Mouse (Mus musculus) right cerebral cortex, postnatal 4 days (tissue): ENCODE data around the gene Evl.
"Not testable (repeated sequence)": the region's sequence is repeated elsewhere in the genome, so short reads cannot be mapped to it uniquely, and the experiment has no call there.

Experiments
- DNase-seq: peaks from one replicate; pipeline ENCODE4 v3.0.0-alpha.2; 2022

Evl gene

GRCm38 (mm10) chr12:108700037-108700436, 145.5 kb downstream of the Evl start:
- DNase-seq: no peak

- no peak for DNase-seq
Measured at GRCm38 (mm10) chr12:108701221-108701620, 146.7 kb downstream of the Evl start.

DNA sequence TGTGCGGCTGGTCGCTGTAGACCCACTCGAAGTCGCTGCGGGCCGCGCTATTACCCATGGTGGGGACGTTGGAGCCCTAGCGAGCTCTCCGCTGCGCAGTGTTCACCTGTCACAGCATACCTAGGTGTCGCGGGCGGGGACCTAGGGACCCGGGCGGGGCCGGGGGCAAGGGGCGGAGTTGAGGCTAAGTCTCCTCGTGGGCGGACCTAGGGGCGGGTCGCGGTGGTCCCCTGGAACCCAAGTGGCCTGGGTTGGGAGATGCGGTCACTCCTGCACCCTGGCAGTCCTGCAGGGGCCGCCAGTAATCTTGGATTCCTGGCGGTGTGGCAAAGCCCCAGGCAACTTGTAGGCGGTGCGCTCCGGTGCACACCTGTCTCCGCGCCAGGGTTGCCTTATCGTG, 147.7 kb downstream of the Evl start, which contains the start of gene Degs2:
Gene Degs2, minus strand, starts transcription at position 131 of the 400 bp plus-strand sequence.
- DNase-seq: no peak

- DNase-seq: no peak
Measured at GRCm38 (mm10) chr12:108705486-108705885, 151.0 kb downstream of the Evl start.

- no peak for DNase-seq
Measured at GRCm38 (mm10) chr12:108706129-108706528, 151.6 kb downstream of the Evl start.

- no peak for DNase-seq
Measured at GRCm38 (mm10) chr12:108709386-108709785, 154.9 kb downstream of the Evl start.

GRCm38 (mm10) chr12:108709964-108710765, 155.6 kb downstream of the Evl start:
- DNase-seq: no peak

DNA sequence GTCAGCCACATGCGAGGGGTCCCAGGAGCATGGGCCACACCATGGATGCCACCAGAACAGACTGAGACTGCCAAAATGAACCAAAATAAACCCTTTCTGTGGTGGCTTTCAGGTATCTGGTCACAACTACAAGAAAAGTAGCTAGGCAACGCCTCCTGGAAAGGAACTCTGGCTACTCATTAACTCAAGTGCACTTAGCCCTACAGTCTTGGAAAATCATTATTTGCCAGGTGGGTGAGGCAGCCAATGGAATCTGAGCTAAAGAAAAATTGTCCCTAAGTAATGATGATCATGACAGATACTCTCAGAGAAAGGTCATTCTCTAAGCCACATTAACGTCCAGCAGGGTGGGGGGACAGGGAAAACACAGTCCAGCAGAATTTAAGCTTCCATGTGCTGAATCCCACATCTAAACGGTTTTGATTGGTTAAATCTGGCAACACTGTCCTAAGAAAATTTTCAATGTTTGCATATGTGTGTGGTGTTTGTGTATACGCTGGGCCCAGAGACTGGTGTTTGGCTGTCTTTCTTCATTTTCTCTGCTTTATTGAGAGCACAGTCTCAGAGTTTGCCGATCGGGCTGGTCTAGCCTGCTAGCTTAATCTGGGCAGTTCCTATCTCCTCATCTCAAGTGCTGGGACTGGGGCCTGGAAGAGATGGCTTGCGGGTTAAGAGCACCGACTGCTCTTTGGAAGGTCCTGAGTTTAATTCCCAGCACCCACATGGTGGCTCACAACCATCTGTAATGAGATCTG, 156.5 kb downstream of the Evl start:
- DNase-seq: no peak

- DNase-seq: no peak
Measured at GRCm38 (mm10) chr12:108712481-108712880, 158.0 kb downstream of the Evl start.

- DNase-seq: not testable (repeated sequence)
Measured at GRCm38 (mm10) chr12:108713972-108714371, 159.5 kb downstream of the Evl start.

DNA sequence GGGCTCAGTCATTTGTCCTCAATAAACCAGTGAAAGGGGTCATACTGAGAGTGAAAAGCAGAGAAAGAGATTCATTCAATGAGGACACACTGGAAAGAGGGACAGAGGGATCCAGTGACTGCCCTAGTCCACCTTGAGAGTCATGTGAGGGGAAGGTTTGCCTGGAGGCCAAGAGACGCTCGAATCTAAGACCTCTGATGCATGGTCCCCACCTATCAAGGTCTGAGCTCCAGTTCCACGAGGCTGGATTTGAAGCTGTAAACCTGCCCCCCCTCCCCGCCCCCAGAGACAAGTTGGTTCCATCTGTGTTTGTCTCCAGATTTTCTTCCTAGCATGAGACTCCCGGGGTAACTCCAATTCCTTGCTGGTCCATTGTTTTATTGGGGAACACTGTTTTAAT, 161.3 kb downstream of the Evl start:
- no peak for DNase-seq

DNA sequence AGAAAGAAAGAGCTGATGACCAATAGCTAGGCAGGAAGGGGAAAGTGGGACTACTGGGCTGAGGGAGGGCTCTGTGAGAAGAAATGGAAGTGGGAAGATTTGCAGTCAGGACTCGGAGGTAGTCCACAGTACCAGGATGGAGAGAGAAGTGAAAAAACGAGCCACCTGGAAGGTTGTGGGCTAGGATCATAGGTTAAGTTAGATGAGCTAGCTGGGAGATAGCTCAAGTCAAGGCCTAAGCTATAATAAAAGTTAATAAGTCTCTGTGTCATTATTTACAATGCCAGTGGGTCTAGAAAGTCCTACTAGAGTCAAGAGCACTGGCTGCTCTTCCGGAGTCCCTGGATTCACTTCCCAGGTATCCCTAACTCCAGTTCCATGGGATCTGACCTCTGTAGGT, 164.0 kb downstream of the Evl start:
- no peak for DNase-seq

- no peak for DNase-seq
Measured at GRCm38 (mm10) chr12:108722464-108722863, 167.9 kb downstream of the Evl start.

DNA sequence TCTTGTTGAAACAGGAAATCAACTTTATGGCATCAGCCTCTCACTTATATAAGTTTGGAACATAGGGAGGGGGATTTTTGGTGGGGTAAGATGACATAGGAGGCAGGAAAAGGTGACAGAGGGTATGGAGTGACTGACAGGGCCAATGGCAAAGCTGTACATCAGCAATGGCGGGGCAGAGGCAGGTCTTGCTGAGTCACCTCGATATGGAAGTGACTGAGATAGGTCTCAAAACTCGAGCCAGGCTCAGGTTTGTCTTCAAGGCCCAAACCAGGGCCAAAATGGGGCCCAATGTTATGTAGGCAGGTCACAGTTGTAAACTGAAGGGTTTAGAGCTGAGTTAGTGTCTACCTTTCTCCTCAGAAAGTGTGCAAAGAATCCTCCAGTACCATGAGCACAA, 169.3 kb downstream of the Evl start:
- no peak for DNase-seq

GRCm38 (mm10) chr12:108734386-108734785, 179.9 kb downstream of the Evl start:
- no peak for DNase-seq

GRCm38 (mm10) chr12:108737838-108738237, 183.3 kb downstream of the Evl start:
- DNase-seq: no peak
